Mouse (Mus musculus) small intestine, adult 2 months (tissue): ENCODE data around the gene Eid3.

Source experiments
- CTCF ChIP-seq: fragments of 200-500 bp; IDR thresholded peaks from 2 replicates; pipeline ENCODE4 v1.5.1; 2012; ENCODE audit warnings: low read depth, mild to moderate bottlenecking, control low read depth, inconsistent platforms, low read length, moderate library complexity, mixed read lengths; ENCODE audit not compliant: insufficient replicate concordance, insufficient read length; ENCODE audit errors: extremely low read depth
- POLR2A ChIP-seq: fragments of 200-500 bp; IDR thresholded peaks from 2 replicates; pipeline ENCODE4 v1.6.1; 2012; ENCODE audit warnings: low read depth, mild to moderate bottlenecking, control low read depth, inconsistent platforms, low read length, moderate library complexity

GRCm38 (mm10) chr10:82838390-82838789 lies 28.0 kb upstream of the Eid3 start:
- TF ChIP-seq POLR2A (no peak), CTCF (no peak)
